Mouse (Mus musculus) megakaryocyte-erythroid progenitor cell, adult 5-6 weeks (primary cell): Measurements from ENCODE around the gene Crx. TPM values are rescaled to one million over a fixed set of nuclear protein-coding genes. Genes with fewer than 3 reads are reported as not detected.
A peak's percentile ranks its signal among the peaks of the same experiment; 100 is the strongest.
"Not testable (repeated sequence)": the region's sequence is repeated elsewhere in the genome, so short reads cannot be mapped to it uniquely, and the experiment has no call there.

ENCODE experiments used
- ATAC-seq: replicated peaks from 2 replicates; pipeline ENCODE4 v1.8.0; 2016; ENCODE audit warnings: mild to moderate bottlenecking, inconsistent platforms; ENCODE audit not compliant: severe bottlenecking, poor library complexity, low FRiP score, low TSS enrichment
- total RNA-seq, 2 experiments: library from RNA; stranded (forward) in 1 of 2; stranded (reverse) in 1 of 2; fragments of 200-1000, 215-1000 nt in 1 of 2; fragments of >200 nt in 1 of 2; fragmentation: Nextera tagmentation in 1 of 2; gene quantifications; 2 replicates each; pipeline ENCODE4 v1.2.3; 2014 to 2017

Gene Crx
- total RNA-seq (2014; fragmentation: Nextera tagmentation) (not detected in 2 replicates), total RNA-seq (2017) (not detected in 2 replicates)

GRCm38 (mm10) chr7:15879756-15880155 lies at the start of gene Crx:
TSS of gene Crx (minus strand) at chr7:15879968.
- no peak for ATAC-seq

GRCm38 (mm10) chr7:15922220-15922773 lies 42.5 kb upstream of the Crx start, which contains the start of gene Selenow:
TSS of gene Selenow (minus strand) at chr7:15922402.
- peak; percentile 93 for ATAC-seq

GRCm38 (mm10) chr7:15921796-15922195 lies 42.0 kb upstream of the Crx start:
- peak; percentile 32; the same call in 1 of the 2 replicates for ATAC-seq

- no peak for ATAC-seq
Measured at GRCm38 (mm10) chr7:15920645-15921190, 41.0 kb upstream of the Crx start.

- ATAC-seq = no peak
Measured at GRCm38 (mm10) chr7:15919947-15920346, 40.2 kb upstream of the Crx start.

GRCm38 (mm10) chr7:15918371-15918770 lies 38.6 kb upstream of the Crx start:
- ATAC-seq = no peak

GRCm38 (mm10) chr7:15916996-15917395 lies 37.2 kb upstream of the Crx start:
- ATAC-seq = no peak

GRCm38 (mm10) chr7:15916134-15916723 lies 36.5 kb upstream of the Crx start:
- ATAC-seq = no peak

GRCm38 (mm10) chr7:15915695-15916094 lies 35.9 kb upstream of the Crx start:
- ATAC-seq = not testable (repeated sequence)

- no peak for ATAC-seq
Measured at GRCm38 (mm10) chr7:15914751-15915150, 35.0 kb upstream of the Crx start.

GRCm38 (mm10) chr7:15914252-15914651 lies 34.5 kb upstream of the Crx start:
- peak; percentile 73 for ATAC-seq

- ATAC-seq = peak; percentile 82
Measured at GRCm38 (mm10) chr7:15912183-15912582, 32.4 kb upstream of the Crx start.

GRCm38 (mm10) chr7:15910521-15910920 lies 30.8 kb upstream of the Crx start:
- no peak for ATAC-seq

- ATAC-seq = no peak
Measured at GRCm38 (mm10) chr7:15907971-15908590, 28.3 kb upstream of the Crx start.

- ATAC-seq = no peak
Measured at GRCm38 (mm10) chr7:15906602-15907001, 26.8 kb upstream of the Crx start.

- ATAC-seq = no peak
Measured at GRCm38 (mm10) chr7:15905861-15906260, 26.1 kb upstream of the Crx start.

GRCm38 (mm10) chr7:15901366-15902048 lies 21.7 kb upstream of the Crx start:
- ATAC-seq = no peak

- no peak for ATAC-seq
Measured at GRCm38 (mm10) chr7:15894251-15894650, 14.5 kb upstream of the Crx start.

- ATAC-seq = peak; percentile 95
Measured at GRCm38 (mm10) chr7:15884127-15884526, 4.4 kb upstream of the Crx start.

GRCm38 (mm10) chr7:15882317-15882716 lies 2.5 kb upstream of the Crx start, which contains the start of gene Crxos:
TSS of gene Crxos (plus strand) at chr7:15882617.
- no peak for ATAC-seq
